Mouse (Mus musculus) stomach, embryonic 14.5 days (tissue): ENCODE measurements at regions not wholly inside any gene's neighbourhood (a gene's known extent, or its start where the extent isn't known, plus 50 kb on each side); places are given as distances from the start of the nearest gene placed in this dataset.

Source experiments
- ATAC-seq: fragments of 200-750 bp; cut with Nextera tagmentation; 2 replicates; pipeline ENCODE4 v1.8.0; 2017; ENCODE audit warnings: low read depth, moderate TSS enrichment; ENCODE audit not compliant: insufficient number of reproducible peaks, insufficient read depth, low FRiP score
- H3K27ac ChIP-seq: fragments of 300-500 bp; sonication (generic); 2 replicates; pipeline ENCODE4 v1.5.1; 2014; ENCODE audit warnings: mild to moderate bottlenecking, low read length, moderate library complexity, mixed read lengths
- H3K27me3 ChIP-seq: fragments of 300-500 bp; sonication (generic); 2 replicates; pipeline ENCODE4 v1.6.1; 2014; ENCODE audit warnings: low read length, control low read depth, mixed read lengths; ENCODE audit not compliant: control insufficient read depth, insufficient read depth
- H3K36me3 ChIP-seq: fragments of 300-500 bp; sonication (generic); 2 replicates; pipeline ENCODE4 v1.6.1; 2014; ENCODE audit warnings: mild to moderate bottlenecking, control low read depth, low read length, moderate library complexity, mixed read lengths; ENCODE audit not compliant: control insufficient read depth, insufficient read depth
- H3K4me1 ChIP-seq: fragments of 300-500 bp; sonication (generic); 2 replicates; pipeline ENCODE4 v1.6.1; 2014; ENCODE audit warnings: low read length, control low read depth, mixed read lengths; ENCODE audit not compliant: control insufficient read depth, insufficient read depth
- H3K4me2 ChIP-seq: fragments of 300-500 bp; sonication (generic); replicated peaks from 2 replicates; pipeline ENCODE4 v1.6.1; 2014; ENCODE audit warnings: low read depth, low read length, control low read depth
- H3K4me3 ChIP-seq: fragments of 300-500 bp; sonication (generic); 2 replicates; pipeline ENCODE4 v1.5.1; 2014; ENCODE audit warnings: low read depth, low read length, control low read depth
- H3K9ac ChIP-seq: fragments of 300-500 bp; sonication (generic); replicated peaks from 2 replicates; pipeline ENCODE4 v1.6.1; 2014; ENCODE audit warnings: low read depth, mild to moderate bottlenecking, control low read depth, low read length, moderate library complexity, mixed read lengths
- H3K9me3 ChIP-seq: fragments of 300-500 bp; sonication (generic); 2 replicates; pipeline ENCODE4 v1.6.1; 2016; ENCODE audit warnings: low read depth, low read length, control low read depth; ENCODE audit not compliant: control insufficient read depth
- WGBS: fragments of 180-500 bp; shearing (Covaris S2); extraction: QIAGEN DNeasy Blood & Tissue Kit; methylation state at CpG from one replicate; pipeline ENCODE4 v1.1.7; 2014; 5-methylcytosine and 5-hydroxymethylcytosine counted together

- WGBS: 44% methylated on average over 3 of the region's 3 CpGs
- no peak overlapping the region for H3K27ac ChIP-seq
- H3K9me3 ChIP-seq: no peaks in the 10 kb centered on the region
- H3K4me1 ChIP-seq: no peaks in the 10 kb centered on the region
- H3K4me2 ChIP-seq: no peak overlapping the region
- H3K9ac ChIP-seq: no peak overlapping the region
- no peaks in the 10 kb centered on the region for H3K27me3 ChIP-seq
- no peak overlapping the region for H3K4me3 ChIP-seq
- no peaks in the 10 kb centered on the region for H3K36me3 ChIP-seq
- no peak for ATAC-seq
Measured at GRCm38 (mm10) chr2:117623955-117624354, 281.2 kb upstream of the Rasgrp1 start.

- 74% methylated on average over 4 of the region's 4 CpGs for WGBS
- H3K4me1 ChIP-seq: 0 out of 2 replicates have a peak, but pooled peaks cover 3% of the 10 kb centered on the region
- no peaks in the 10 kb centered on the region for H3K9me3 ChIP-seq
Measured at GRCm38 (mm10) chr2:117634906-117635305, 292.1 kb upstream of the Rasgrp1 start.

GRCm38 (mm10) chr2:117637397-117637796, 294.6 kb upstream of the Rasgrp1 start:
- H3K4me3 ChIP-seq: no peak overlapping the region
- H3K27ac ChIP-seq: no peak overlapping the region
- 30% methylated on average over 2 of the region's 2 CpGs for WGBS
- 0 out of 2 replicates have a peak, but pooled peaks cover 3% of the 10 kb centered on the region for H3K4me1 ChIP-seq
- no peak overlapping the region for H3K9ac ChIP-seq
- H3K27me3 ChIP-seq: no peaks in the 10 kb centered on the region
- no peak for ATAC-seq
- no peaks in the 10 kb centered on the region for H3K36me3 ChIP-seq
- H3K4me2 ChIP-seq: no peak overlapping the region
- H3K9me3 ChIP-seq: no peaks in the 10 kb centered on the region

More at GRCm38 (mm10) chr2:117634906-117635305, 292.1 kb upstream of the Rasgrp1 start:
- H3K4me3 ChIP-seq: no peak overlapping the region
- H3K27me3 ChIP-seq: no peaks in the 10 kb centered on the region
- ATAC-seq: no peak
- H3K27ac ChIP-seq: no peak overlapping the region
- no peak overlapping the region for H3K4me2 ChIP-seq
- no peaks in the 10 kb centered on the region for H3K36me3 ChIP-seq
- H3K9ac ChIP-seq: no peak overlapping the region

- Histone ChIP-seq H3K4me3 (no peak overlapping the region), H3K27me3 (no peaks in the 10 kb centered on the region), H3K4me2 (no peak overlapping the region), H3K9ac (no peak overlapping the region), H3K27ac (no peak overlapping the region), H3K36me3 (no peaks in the 10 kb centered on the region), H3K9me3 (no peaks in the 10 kb centered on the region), H3K4me1 (no peaks in the 10 kb centered on the region)
- no peak for ATAC-seq
Measured at GRCm38 (mm10) chr2:117652101-117652500, 309.3 kb upstream of the Rasgrp1 start.

- Histone ChIP-seq H3K9ac (no peak overlapping the region), H3K27me3 (no peaks in the 10 kb centered on the region), H3K4me1 (no peaks in the 10 kb centered on the region), H3K4me2 (no peak overlapping the region), H3K27ac (no peak overlapping the region), H3K9me3 (no peaks in the 10 kb centered on the region), H3K36me3 (no peaks in the 10 kb centered on the region), H3K4me3 (no peak overlapping the region)
- WGBS: 60% methylated on average over 2 of the region's 2 CpGs
- ATAC-seq: no peak
Measured at GRCm38 (mm10) chr2:117652647-117653046, 309.8 kb upstream of the Rasgrp1 start.

GRCm38 (mm10) chr2:117656546-117657175, 313.9 kb upstream of the Rasgrp1 start:
- Histone ChIP-seq H3K27me3 (no peaks in the 10 kb centered on the region), H3K27ac (no peak overlapping the region), H3K9me3 (no peaks in the 10 kb centered on the region), H3K4me1 (no peaks in the 10 kb centered on the region), H3K4me2 (no peak overlapping the region), H3K4me3 (no peak overlapping the region), H3K36me3 (no peaks in the 10 kb centered on the region), H3K9ac (no peak overlapping the region)
- WGBS: 78% methylated on average over 2 of the region's 2 CpGs
- no peak for ATAC-seq

GRCm38 (mm10) chr2:117660217-117660924, 317.6 kb upstream of the Rasgrp1 start:
- no peak overlapping the region for H3K27ac ChIP-seq
- no peaks in the 10 kb centered on the region for H3K27me3 ChIP-seq
- no peak for ATAC-seq

GRCm38 (mm10) chr2:117662653-117663052, 319.9 kb upstream of the Rasgrp1 start:
- H3K27ac ChIP-seq: no peak overlapping the region
- no peak overlapping the region for H3K9ac ChIP-seq
- no peaks in the 10 kb centered on the region for H3K9me3 ChIP-seq
- no peak for ATAC-seq
- no peaks in the 10 kb centered on the region for H3K36me3 ChIP-seq
- no peaks in the 10 kb centered on the region for H3K4me1 ChIP-seq
- no peaks in the 10 kb centered on the region for H3K27me3 ChIP-seq
- no peak overlapping the region for H3K4me3 ChIP-seq
- no peak overlapping the region for H3K4me2 ChIP-seq

More at GRCm38 (mm10) chr2:117660217-117660924, 317.6 kb upstream of the Rasgrp1 start:
- 71% methylated on average over 3 of the region's 3 CpGs for WGBS
- Histone ChIP-seq H3K9me3 (no peaks in the 10 kb centered on the region), H3K36me3 (no peaks in the 10 kb centered on the region), H3K4me1 (no peaks in the 10 kb centered on the region), H3K4me3 (no peak overlapping the region), H3K4me2 (no peak overlapping the region), H3K9ac (no peak overlapping the region)
